Mouse (Mus musculus) olfactory bulb, adult 2 months (tissue): ENCODE results near the gene Catsper4.

Source experiments
- CTCF ChIP-seq: fragments of 200-500 bp; IDR thresholded peaks from 2 replicates; pipeline ENCODE4 v1.5.1; 2012; ENCODE audit warnings: low read depth, mild to moderate bottlenecking, low read length, moderate library complexity; ENCODE audit not compliant: insufficient read depth
- POLR2A ChIP-seq: fragments of 200-500 bp; IDR thresholded peaks from 2 replicates; pipeline ENCODE4 v1.6.1; 2012; ENCODE audit warnings: mild to moderate bottlenecking, low read depth, low read length, moderate library complexity; ENCODE audit not compliant: insufficient read depth

DNA sequence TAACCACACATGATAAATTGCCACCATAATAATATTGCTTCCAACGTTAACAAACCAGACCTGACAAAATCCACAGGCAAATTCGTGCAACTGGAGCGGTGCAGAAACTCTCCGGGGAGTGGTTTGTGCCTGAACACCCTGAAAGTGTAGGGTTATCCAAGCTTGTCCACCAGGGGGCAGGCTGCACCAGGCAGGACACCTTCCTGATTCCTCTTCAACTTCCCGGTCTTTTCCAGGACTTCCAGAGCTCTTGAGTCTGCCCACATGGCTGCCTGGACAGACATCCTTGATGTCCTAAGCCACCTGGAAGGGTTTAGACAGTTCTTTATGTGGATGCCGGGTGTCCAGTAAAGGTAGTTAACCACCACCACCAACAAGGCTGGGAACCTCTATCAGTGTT lies 36.0 kb upstream of the Catsper4 start:
- TF ChIP-seq CTCF: peak; percentile 51; the same call in 1 of the 2 replicates
- no peak for TF ChIP-seq POLR2A
